Mouse (Mus musculus) erythroblast, embryonic 14.5 days (primary cell): ENCODE measurements at regions not wholly inside any gene's neighbourhood (a gene's known extent, or its start where the extent isn't known, plus 50 kb on each side); places are given as distances from the start of the nearest gene placed in this dataset.

ENCODE experiments used
- H3K27me3 ChIP-seq: 2 replicates; pipeline ENCODE4 v1.6.1; 2012; ENCODE audit warnings: inconsistent platforms; ENCODE audit not compliant: control insufficient read depth
- H3K36me3 ChIP-seq: 2 replicates; pipeline ENCODE4 v1.6.1; 2012; ENCODE audit warnings: mild to moderate bottlenecking, inconsistent platforms; ENCODE audit not compliant: control insufficient read depth
- H3K4me1 ChIP-seq: 2 replicates; pipeline ENCODE4 v1.6.1; 2012; ENCODE audit warnings: inconsistent platforms; ENCODE audit not compliant: control insufficient read depth
- H3K4me3 ChIP-seq: replicated peaks from 2 replicates; pipeline ENCODE3; 2012; ENCODE audit warnings: moderate library complexity, mild to moderate bottlenecking, inconsistent platforms
- H3K9me3 ChIP-seq: 2 replicates; pipeline ENCODE4 v1.6.1; 2012; ENCODE audit warnings: low read length, inconsistent platforms, mixed read lengths; ENCODE audit not compliant: control insufficient read depth
- GATA1 ChIP-seq: IDR thresholded peaks from 2 replicates; pipeline ENCODE4 v1.6.1; 2012; ENCODE audit warnings: low read length, inconsistent platforms, mixed read lengths
- TAL1 ChIP-seq: IDR thresholded peaks from 3 replicates; pipeline ENCODE4 v1.6.1; 2012; ENCODE audit warnings: low read length, inconsistent platforms, mixed read lengths

- TF ChIP-seq TAL1, result no peak
- no peak for TF ChIP-seq GATA1
These were observed 342.2 kb upstream of the Zeb2 start for GRCm38 (mm10) chr2:45459410-45459809.

GRCm38 (mm10) chr2:45454811-45455210 lies 337.6 kb upstream of the Zeb2 start:
- no peaks in the 10 kb centered on the region for H3K4me1 ChIP-seq
- no peaks in the 10 kb centered on the region for H3K36me3 ChIP-seq
- H3K9me3 ChIP-seq, result no peaks in the 10 kb centered on the region
- H3K4me3 ChIP-seq, result no peak overlapping the region
- TF ChIP-seq GATA1, result no peak
- TF ChIP-seq TAL1, result no peak
- H3K27me3 ChIP-seq, result no peaks in the 10 kb centered on the region

More at GRCm38 (mm10) chr2:45459410-45459809, 342.2 kb upstream of the Zeb2 start:
- H3K9me3 ChIP-seq, result no peaks in the 10 kb centered on the region
- H3K4me3 ChIP-seq, result no peak overlapping the region
- no peaks in the 10 kb centered on the region for H3K4me1 ChIP-seq
- no peaks in the 10 kb centered on the region for H3K36me3 ChIP-seq
- no peaks in the 10 kb centered on the region for H3K27me3 ChIP-seq

- H3K4me1 ChIP-seq, result no peaks in the 10 kb centered on the region
- H3K4me3 ChIP-seq, result no peak overlapping the region
- no peaks in the 10 kb centered on the region for H3K9me3 ChIP-seq
These were observed 322.0 kb upstream of the Zeb2 start for GRCm38 (mm10) chr2:45439146-45439545.

GRCm38 (mm10) chr2:45438739-45439138 lies 321.5 kb upstream of the Zeb2 start:
- TF ChIP-seq TAL1 (no peak), GATA1 (no peak)
- Histone ChIP-seq H3K4me3 (no peak overlapping the region), H3K36me3 (no peaks in the 10 kb centered on the region), H3K4me1 (no peaks in the 10 kb centered on the region), H3K27me3 (no peaks in the 10 kb centered on the region), H3K9me3 (no peaks in the 10 kb centered on the region)

More at GRCm38 (mm10) chr2:45439146-45439545, 322.0 kb upstream of the Zeb2 start:
- Histone ChIP-seq H3K27me3 (no peaks in the 10 kb centered on the region), H3K36me3 (no peaks in the 10 kb centered on the region)
- no peak for TF ChIP-seq GATA1
- TF ChIP-seq TAL1, result no peak

- TF ChIP-seq GATA1, result no peak
- TF ChIP-seq TAL1, result no peak
- Histone ChIP-seq H3K4me3 (no peak overlapping the region), H3K4me1 (no peaks in the 10 kb centered on the region), H3K36me3 (no peaks in the 10 kb centered on the region), H3K27me3 (no peaks in the 10 kb centered on the region), H3K9me3 (no peaks in the 10 kb centered on the region)
These were observed 318.2 kb upstream of the Zeb2 start for GRCm38 (mm10) chr2:45435261-45435980.

GRCm38 (mm10) chr2:45434789-45435188 lies 317.6 kb upstream of the Zeb2 start:
- Histone ChIP-seq H3K9me3 (no peaks in the 10 kb centered on the region), H3K4me3 (no peak overlapping the region)
- TF ChIP-seq TAL1 (no peak), GATA1 (no peak)

GRCm38 (mm10) chr2:45434169-45434568 lies 317.0 kb upstream of the Zeb2 start:
- Histone ChIP-seq H3K36me3 (no peaks in the 10 kb centered on the region), H3K9me3 (no peaks in the 10 kb centered on the region), H3K4me1 (no peaks in the 10 kb centered on the region), H3K27me3 (no peaks in the 10 kb centered on the region), H3K4me3 (no peak overlapping the region)
- TF ChIP-seq TAL1 (no peak), GATA1 (no peak)

More at GRCm38 (mm10) chr2:45434789-45435188, 317.6 kb upstream of the Zeb2 start:
- H3K4me1 ChIP-seq, result no peaks in the 10 kb centered on the region
- H3K27me3 ChIP-seq, result no peaks in the 10 kb centered on the region
- no peaks in the 10 kb centered on the region for H3K36me3 ChIP-seq

GRCm38 (mm10) chr2:45431366-45431765 lies 314.2 kb upstream of the Zeb2 start:
- Histone ChIP-seq H3K9me3 (no peaks in the 10 kb centered on the region), H3K36me3 (no peaks in the 10 kb centered on the region), H3K4me1 (no peaks in the 10 kb centered on the region), H3K4me3 (no peak overlapping the region), H3K27me3 (no peaks in the 10 kb centered on the region)
- TF ChIP-seq TAL1, result no peak
- TF ChIP-seq GATA1, result no peak

- no peaks in the 10 kb centered on the region for H3K36me3 ChIP-seq
These were observed 304.6 kb upstream of the Zeb2 start for GRCm38 (mm10) chr2:45421774-45422173.

GRCm38 (mm10) chr2:45408136-45408535 lies 290.9 kb upstream of the Zeb2 start:
- Histone ChIP-seq H3K4me3 (no peak overlapping the region), H3K27me3 (no peaks in the 10 kb centered on the region), H3K36me3 (no peaks in the 10 kb centered on the region), H3K4me1 (no peaks in the 10 kb centered on the region), H3K9me3 (no peaks in the 10 kb centered on the region)
- no peak for TF ChIP-seq TAL1
- TF ChIP-seq GATA1, result no peak

More at GRCm38 (mm10) chr2:45421774-45422173, 304.6 kb upstream of the Zeb2 start:
- H3K4me1 ChIP-seq, result no peaks in the 10 kb centered on the region
- no peak for TF ChIP-seq TAL1
- no peak for TF ChIP-seq GATA1
- H3K4me3 ChIP-seq, result no peak overlapping the region
- no peaks in the 10 kb centered on the region for H3K9me3 ChIP-seq
- H3K27me3 ChIP-seq, result no peaks in the 10 kb centered on the region
